Mouse (Mus musculus) CH12.LX (cell line): Measurements from ENCODE around the gene Sgcg. TPM values are rescaled to one million over a fixed set of nuclear protein-coding genes. Genes with fewer than 3 reads are reported as not detected.

Experiments used
- DNase-seq: peaks from one replicate; pipeline ENCODE4 v3.0.0-alpha.2; 2013; ENCODE audit errors: extremely low read depth
- H3K27ac ChIP-seq: 2 replicates; pipeline ENCODE4 v1.5.1; 2012; ENCODE audit warnings: low read depth, mild to moderate bottlenecking, control low read depth, moderate library complexity; ENCODE audit not compliant: insufficient read depth
- H3K27me3 ChIP-seq: replicated peaks from 2 replicates; pipeline ENCODE3; 2012; ENCODE audit warnings: inconsistent platforms
- H3K36me3 ChIP-seq, 2 experiments: replicated peaks in 1 of 2; 2 replicates each; pipeline versions ENCODE3 to v1.6.1; 2012; ENCODE audit warnings: inconsistent platforms in 1 of 2, low read length in 1 of 2, mild to moderate bottlenecking in 1 of 2, mixed read lengths in 1 of 2, moderate library complexity in 1 of 2; ENCODE audit not compliant: control insufficient read depth in 1 of 2, insufficient read depth in 1 of 2
- H3K4me1 ChIP-seq, 2 experiments: 2 replicates each; pipeline ENCODE4 v1.6.1; 2012; ENCODE audit warnings: inconsistent platforms in 1 of 2, moderate library complexity in 1 of 2; ENCODE audit not compliant: insufficient read depth in 2 of 2, control insufficient read depth in 1 of 2
- H3K4me2 ChIP-seq: 2 replicates; pipeline ENCODE4 v1.6.1; 2012; ENCODE audit warnings: low read depth, mild to moderate bottlenecking, control low read depth; ENCODE audit not compliant: poor library complexity, insufficient read depth, severe bottlenecking
- H3K4me3 ChIP-seq, 3 experiments: fragments of 150-350 bp in 1 of 3; sonication (generic) in 1 of 3; replicated peaks in 1 of 3; 2 replicates each; pipeline versions ENCODE3 to v1.5.1; 2011 to 2012; ENCODE audit warnings: low read depth in 2 of 3, low read length in 2 of 3, mild to moderate bottlenecking in 2 of 3, moderate library complexity in 2 of 3, control low read depth in 1 of 3, improper control_type of control experiment in 1 of 3, inconsistent platforms in 1 of 3, mixed read lengths in 1 of 3; ENCODE audit not compliant: poor library complexity in 1 of 3
- H3K79me2 ChIP-seq: replicated peaks from 2 replicates; pipeline ENCODE4 v1.6.1; 2012; ENCODE audit warnings: mild to moderate bottlenecking, moderate library complexity; ENCODE audit not compliant: control insufficient read depth, poor library complexity, insufficient read depth, severe bottlenecking; ENCODE audit errors: extremely low read depth
- H3K9ac ChIP-seq: 2 replicates; pipeline ENCODE4 v1.6.1; 2012; ENCODE audit warnings: low read depth, mild to moderate bottlenecking, control low read depth, moderate library complexity; ENCODE audit not compliant: insufficient read depth
- H3K9me3 ChIP-seq: replicated peaks from 2 replicates; pipeline ENCODE3; 2012; ENCODE audit warnings: low read length, inconsistent platforms, mixed read lengths
- BHLHE40 ChIP-seq: IDR thresholded peaks from 2 replicates; pipeline ENCODE4 v1.6.1; 2011; ENCODE audit warnings: mild to moderate bottlenecking, low read depth, low read length, improper control_type of control experiment
- CHD1 ChIP-seq: IDR thresholded peaks from 2 replicates; pipeline ENCODE4 v1.6.1; 2012; ENCODE audit warnings: low read depth, low read length, improper control_type of control experiment, inconsistent platforms
- CHD2 ChIP-seq: IDR thresholded peaks from 2 replicates; pipeline ENCODE4 v1.6.1; 2011; ENCODE audit warnings: low read length, improper control_type of control experiment
- CTCF ChIP-seq, 2 experiments: IDR thresholded peaks in 1 of 2; conservative IDR thresholded peaks in 1 of 2; 2 replicates each; pipeline ENCODE4 v1.5.1; 2011 to 2012; ENCODE audit warnings: low read depth in 2 of 2, low read length in 2 of 2, improper control_type of control experiment in 1 of 2, inconsistent platforms in 1 of 2, mild to moderate bottlenecking in 1 of 2, moderate library complexity in 1 of 2
- E2F4 ChIP-seq: IDR thresholded peaks from 2 replicates; pipeline ENCODE4 v1.6.1; 2011; ENCODE audit warnings: low read depth, low read length, improper control_type of control experiment; ENCODE audit not compliant: insufficient replicate concordance
- ELF1 ChIP-seq: IDR thresholded peaks from 2 replicates; pipeline ENCODE4 v1.6.1; 2014; ENCODE audit warnings: low read depth, mild to moderate bottlenecking, inconsistent platforms, low read length, improper control_type of control experiment
- EP300 ChIP-seq: IDR thresholded peaks from 2 replicates; pipeline ENCODE4 v1.6.1; 2011; ENCODE audit warnings: low read length, improper control_type of control experiment
- ETS1 ChIP-seq: conservative IDR thresholded peaks from 2 replicates; pipeline ENCODE4 v1.6.1; 2012; ENCODE audit warnings: low read depth, mild to moderate bottlenecking, inconsistent platforms, low read length, improper control_type of control experiment, moderate library complexity
- GABPA ChIP-seq: IDR thresholded peaks from 2 replicates; pipeline ENCODE4 v1.6.1; 2012; ENCODE audit warnings: low read depth, low read length, improper control_type of control experiment, inconsistent platforms; ENCODE audit not compliant: insufficient replicate concordance
- IRF4 ChIP-seq: IDR thresholded peaks from 2 replicates; pipeline ENCODE4 v1.6.1; 2014; ENCODE audit warnings: low read depth, mild to moderate bottlenecking, inconsistent platforms, low read length, improper control_type of control experiment
- JUN ChIP-seq: IDR thresholded peaks from 2 replicates; pipeline ENCODE4 v1.6.1; 2011; ENCODE audit warnings: low read depth, mild to moderate bottlenecking, low read length, improper control_type of control experiment, moderate library complexity; ENCODE audit not compliant: insufficient read depth
- JUND ChIP-seq: conservative IDR thresholded peaks from 2 replicates; pipeline ENCODE4 v1.6.1; 2011; ENCODE audit warnings: low read depth, low read length, improper control_type of control experiment
- KAT2A ChIP-seq: IDR thresholded peaks from 2 replicates; pipeline ENCODE4 v1.6.1; 2012; ENCODE audit warnings: low read length, improper control_type of control experiment, inconsistent platforms; ENCODE audit not compliant: insufficient replicate concordance
- MAFK ChIP-seq: IDR thresholded peaks from 2 replicates; pipeline ENCODE4 v1.6.1; 2011; ENCODE audit warnings: low read length, improper control_type of control experiment; ENCODE audit not compliant: insufficient replicate concordance
- MAZ ChIP-seq: IDR thresholded peaks from 2 replicates; pipeline ENCODE4 v1.6.1; 2012; ENCODE audit warnings: low read depth, mild to moderate bottlenecking, inconsistent platforms, low read length, improper control_type of control experiment, moderate library complexity
- MEF2A ChIP-seq: IDR thresholded peaks from 2 replicates; pipeline ENCODE4 v1.6.1; 2014; ENCODE audit warnings: low read depth, mild to moderate bottlenecking, inconsistent platforms, low read length, improper control_type of control experiment, borderline replicate concordance
- MYC ChIP-seq: IDR thresholded peaks from 2 replicates; pipeline ENCODE4 v1.6.1; 2011; ENCODE audit warnings: low read depth, mild to moderate bottlenecking, improper control_type of control experiment, low read length
- NRF1 ChIP-seq: IDR thresholded peaks from 2 replicates; pipeline ENCODE4 v1.6.1; 2014; ENCODE audit warnings: low read depth, mild to moderate bottlenecking, inconsistent platforms, low read length, improper control_type of control experiment, moderate library complexity
- POLR2AphosphoS2 ChIP-seq: IDR thresholded peaks from 2 replicates; pipeline ENCODE4 v1.6.1; 2011; ENCODE audit warnings: low read depth, low read length, improper control_type of control experiment
- RAD21 ChIP-seq: IDR thresholded peaks from 2 replicates; pipeline ENCODE4 v1.6.1; 2011; ENCODE audit warnings: low read depth, mild to moderate bottlenecking, low read length, improper control_type of control experiment, moderate library complexity
- RCOR1 ChIP-seq: conservative IDR thresholded peaks from 2 replicates; pipeline ENCODE4 v1.6.1; 2012; ENCODE audit warnings: low read depth, mild to moderate bottlenecking, inconsistent platforms, low read length, improper control_type of control experiment
- SMC3 ChIP-seq: IDR thresholded peaks from 2 replicates; pipeline ENCODE4 v1.6.1; 2011; ENCODE audit warnings: low read depth, low read length, improper control_type of control experiment
- TBP ChIP-seq: conservative IDR thresholded peaks from 2 replicates; pipeline ENCODE4 v1.6.1; 2011; ENCODE audit warnings: low read depth, low read length, improper control_type of control experiment
- TCF12 ChIP-seq: IDR thresholded peaks from 2 replicates; pipeline ENCODE4 v1.6.1; 2014; ENCODE audit warnings: low read depth, mild to moderate bottlenecking, inconsistent platforms, low read length, improper control_type of control experiment
- UBTF ChIP-seq: IDR thresholded peaks from 2 replicates; pipeline ENCODE4 v1.6.1; 2012; ENCODE audit warnings: low read depth, mild to moderate bottlenecking, inconsistent platforms, low read length, improper control_type of control experiment, moderate library complexity
- USF1 ChIP-seq: IDR thresholded peaks from 2 replicates; pipeline ENCODE4 v1.6.1; 2014; ENCODE audit warnings: low read depth, mild to moderate bottlenecking, inconsistent platforms, low read length, improper control_type of control experiment
- ZMIZ1 ChIP-seq: IDR thresholded peaks from 2 replicates; pipeline ENCODE4 v1.6.1; 2012; ENCODE audit warnings: low read depth, mild to moderate bottlenecking, inconsistent platforms, low read length, improper control_type of control experiment
- ZNF384 ChIP-seq: IDR thresholded peaks from 2 replicates; pipeline ENCODE4 v1.6.1; 2012; ENCODE audit warnings: low read depth, low read length, improper control_type of control experiment, inconsistent platforms
- dilution Hi-C: fragments of 300-500 bp; cut with MboI; formaldehyde crosslinking; loops from 2 replicates; pipeline ENCODE4 v1.14.3; 2020; ENCODE audit warnings: low sequenced_read_pairs; ENCODE audit not compliant: extremely low pct_unique_long_range_greater_than_20kb, extremely low pct_ligation_motif_present
- in situ Hi-C: fragments of 300-500 bp; cut with MboI; formaldehyde crosslinking; loops from 3 replicates; pipeline ENCODE4 v1.14.3; 2019; ENCODE audit warnings: low sequenced_read_pairs, low pct_ligation_motif_present, low pct_unique_long_range_greater_than_20kb, mixed read lengths
- polyA plus RNA-seq: library from polyadenylated mRNA; unstranded; fragments of >175 nt; gene quantifications from 2 replicates; pipeline ENCODE4 v1.2.1, GENCODE M21; 2012; ENCODE audit warnings: low read depth; ENCODE audit not compliant: insufficient read length
- total RNA-seq, 2 experiments: library from RNA; depleted of rRNA; stranded (reverse); fragments of 300-350 nt in 1 of 2; fragments of >200 nt in 1 of 2; gene quantifications; 2 replicates each; pipeline ENCODE4 v1.2.3; 2012 to 2014

Gene Sgcg
- total and polyA plus RNA-seq, 3 experiments: not detected

DNA sequence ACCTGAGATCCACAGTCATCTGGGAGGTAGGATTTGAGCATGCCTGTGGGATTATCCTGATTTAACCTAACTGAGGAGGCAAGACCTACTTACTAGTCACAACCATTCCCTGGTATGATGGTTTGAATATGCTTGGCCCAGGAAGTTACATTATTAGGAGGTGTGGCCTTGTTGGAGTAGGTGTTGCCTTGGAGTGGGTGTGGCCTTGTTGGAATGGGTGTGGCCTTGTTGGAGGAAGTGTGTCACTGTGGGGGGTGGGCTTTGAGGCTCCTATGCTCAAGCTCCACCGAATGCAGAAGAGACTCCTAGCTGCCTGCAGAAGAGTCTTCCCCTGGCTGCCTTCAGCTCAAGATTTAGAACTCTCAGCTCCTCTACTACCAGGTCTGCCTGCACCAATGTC is 32.1 kb downstream of the Sgcg start:
- Histone ChIP-seq H3K4me2 (no peak overlapping the region), H3K27ac (no peak overlapping the region), H3K79me2 (no peaks in the 10 kb centered on the region), H3K36me3 (no peaks in the 10 kb centered on the region)
- no peak for TF ChIP-seq MEF2A
- no peak for TF ChIP-seq GABPA
- no peak for TF ChIP-seq EP300
- TF ChIP-seq IRF4: no peak
- TF ChIP-seq MAZ: no peak
- TF ChIP-seq RAD21: no peak
- no peak for TF ChIP-seq TCF12
- TF ChIP-seq JUND: no peak
- no peak for TF ChIP-seq ZNF384
- TF ChIP-seq KAT2A: no peak
- TF ChIP-seq UBTF: no peak
- TF ChIP-seq CTCF (conservative IDR thresholded peaks at IDR 0.05 in 1 of 2, IDR thresholded peaks at IDR 0.05 in 1 of 2; ENCODE audit: low read depth in 2 of 2, low read length in 2 of 2): no peak
- TF ChIP-seq NRF1: no peak
- no peak for TF ChIP-seq USF1
- TF ChIP-seq BHLHE40: no peak
- no peak for TF ChIP-seq E2F4
- TF ChIP-seq SMC3: no peak
- no peak for TF ChIP-seq CHD1
- no peak for TF ChIP-seq ZMIZ1
- TF ChIP-seq, all 38 proteins: peak for 0
- Histone ChIP-seq H3K27me3 (no peaks in the 10 kb centered on the region), H3K9ac (no peak overlapping the region), H3K9me3 (no peaks in the 10 kb centered on the region), H3K4me1 (peaks cover 0 to 2% of the 10 kb centered on the region in 2 experiments; a peak in 1 of 4 replicates), H3K4me3 (no peak overlapping the region)
- dilution Hi-C loops (no loop called here), in situ Hi-C loops (no loop called here)
- peak; percentile 22 for DNase-seq

DNA sequence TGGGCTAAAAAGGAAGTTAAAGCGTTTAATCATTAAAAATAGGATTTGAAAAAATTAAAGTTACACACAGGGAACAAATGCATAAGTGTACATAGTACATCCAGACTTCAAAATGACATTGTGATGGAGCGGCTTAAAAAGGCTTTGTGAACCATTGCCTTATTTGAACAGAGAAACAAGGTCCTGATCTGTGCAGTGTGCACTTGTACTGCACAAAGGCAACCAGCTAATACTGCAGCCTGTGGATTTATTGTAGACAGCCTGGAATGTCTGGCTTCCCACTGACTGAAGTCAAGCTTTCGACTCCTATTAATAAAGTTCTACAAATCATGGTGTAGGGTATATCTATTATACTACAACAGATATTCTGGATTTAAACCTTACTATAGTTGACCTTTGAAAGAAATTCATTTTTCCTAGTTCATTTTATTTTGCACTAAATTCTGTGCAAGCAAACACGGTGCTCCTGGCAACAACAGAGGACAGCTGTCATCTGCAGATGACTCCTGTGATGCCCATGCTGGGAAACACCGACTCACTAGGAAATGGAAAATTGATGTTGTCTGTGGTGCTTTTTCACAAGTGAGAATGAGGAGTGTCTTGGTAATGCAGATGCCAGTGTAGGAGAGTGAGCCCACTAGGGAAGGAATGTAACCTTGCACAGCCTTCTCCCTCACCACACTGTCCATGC is 33.8 kb downstream of the Sgcg start:
- Histone ChIP-seq H3K4me1 (peaks cover 0 to 2% of the 10 kb centered on the region in 2 experiments; a peak in 1 of 4 replicates), H3K4me2 (no peak overlapping the region), H3K36me3 (no peaks in the 10 kb centered on the region), H3K27ac (no peak overlapping the region)
- in situ Hi-C loops: no loop called here
- dilution Hi-C loops: no loop called here
- no peak for TF ChIP-seq TBP
- TF ChIP-seq MYC: no peak
- TF ChIP-seq ETS1: no peak
- no peak for TF ChIP-seq KAT2A
- TF ChIP-seq MAZ: no peak
- TF ChIP-seq JUND: no peak
- TF ChIP-seq JUN: no peak
- no peak for TF ChIP-seq ZMIZ1
- TF ChIP-seq UBTF: no peak
- no peak for TF ChIP-seq MAFK
- TF ChIP-seq MEF2A: no peak
- no peak for TF ChIP-seq POLR2AphosphoS2
- TF ChIP-seq USF1: no peak
- TF ChIP-seq CHD2: no peak
- no peak for TF ChIP-seq BHLHE40
- TF ChIP-seq RCOR1: no peak
- TF ChIP-seq CTCF (conservative IDR thresholded peaks at IDR 0.05 in 1 of 2, IDR thresholded peaks at IDR 0.05 in 1 of 2; ENCODE audit: low read depth in 2 of 2, low read length in 2 of 2): no peak
- no peak for TF ChIP-seq TCF12
- no peak for TF ChIP-seq CHD1
- TF ChIP-seq ELF1: no peak
- TF ChIP-seq, all 38 proteins: peak for 0
- no peak overlapping the region for H3K4me3 ChIP-seq
- no peaks in the 10 kb centered on the region for H3K9me3 ChIP-seq
- no peak for DNase-seq
- H3K79me2 ChIP-seq: no peaks in the 10 kb centered on the region
- no peaks in the 10 kb centered on the region for H3K27me3 ChIP-seq
- H3K9ac ChIP-seq: no peak overlapping the region
